Mouse (Mus musculus) urinary bladder, adult 18-20 months (tissue): ENCODE results near the gene Bcl2l12.
A peak's percentile ranks its signal among the peaks of the same experiment; 100 is the strongest.
"Not testable (repeated sequence)": the region's sequence is repeated elsewhere in the genome, so short reads cannot be mapped to it uniquely, and the experiment has no call there.

Source experiments
- DNase-seq, 2 experiments: peaks; one replicate each; pipeline ENCODE4 v3.0.0; 2022; ENCODE audit warnings: low spot score in 2 of 2, mixed read lengths in 2 of 2

Bcl2l12 gene

DNA sequence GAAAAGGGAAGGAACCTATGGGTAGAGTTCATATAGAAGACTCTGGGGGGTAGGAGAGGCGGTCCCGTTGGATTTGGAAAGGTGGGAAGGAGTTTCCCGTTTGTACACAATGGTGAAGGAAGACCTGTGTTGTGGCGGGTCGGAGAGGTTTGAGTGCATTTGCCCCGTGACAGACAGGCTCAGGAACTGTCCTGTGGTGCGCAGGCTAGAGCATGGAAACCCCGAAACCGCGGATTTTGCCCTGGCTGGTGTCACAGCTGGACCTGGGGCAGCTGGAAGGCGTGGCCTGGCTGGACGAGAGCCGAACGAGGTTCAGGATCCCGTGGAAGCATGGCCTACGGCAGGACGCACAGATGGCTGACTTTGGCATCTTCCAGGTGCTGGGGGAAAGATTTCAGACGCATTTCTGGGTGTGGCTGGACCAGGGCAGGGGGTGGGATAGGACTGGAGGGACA lies at the start of gene Bcl2l12:
TSS of gene Bcl2l12 (minus strand) at position 212 of the 455 bp plus-strand sequence.
- DNase-seq: peak in 1 of 2 experiments; percentile 37

DNA sequence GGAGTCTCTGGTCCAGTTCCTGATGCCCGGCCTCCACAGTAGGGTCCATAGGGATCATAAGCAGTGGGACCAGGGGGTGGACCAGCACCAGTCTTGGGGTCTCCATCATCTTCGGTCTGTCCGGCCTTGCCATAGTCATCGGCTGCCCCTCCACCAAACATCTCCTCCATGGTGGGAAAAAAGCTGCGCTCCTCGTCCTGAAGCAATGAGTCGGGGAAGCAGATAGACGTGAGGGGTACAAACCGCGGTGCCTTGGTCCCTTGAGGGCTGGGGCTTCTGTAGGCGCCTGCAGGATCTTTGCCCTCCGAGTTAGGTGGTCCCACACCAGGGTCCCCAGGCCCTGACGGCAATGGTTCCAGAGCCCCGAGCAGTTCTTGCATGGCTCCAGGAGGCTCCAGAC lies 49.0 kb upstream of the Bcl2l12 start:
- DNase-seq: no peak

DNA sequence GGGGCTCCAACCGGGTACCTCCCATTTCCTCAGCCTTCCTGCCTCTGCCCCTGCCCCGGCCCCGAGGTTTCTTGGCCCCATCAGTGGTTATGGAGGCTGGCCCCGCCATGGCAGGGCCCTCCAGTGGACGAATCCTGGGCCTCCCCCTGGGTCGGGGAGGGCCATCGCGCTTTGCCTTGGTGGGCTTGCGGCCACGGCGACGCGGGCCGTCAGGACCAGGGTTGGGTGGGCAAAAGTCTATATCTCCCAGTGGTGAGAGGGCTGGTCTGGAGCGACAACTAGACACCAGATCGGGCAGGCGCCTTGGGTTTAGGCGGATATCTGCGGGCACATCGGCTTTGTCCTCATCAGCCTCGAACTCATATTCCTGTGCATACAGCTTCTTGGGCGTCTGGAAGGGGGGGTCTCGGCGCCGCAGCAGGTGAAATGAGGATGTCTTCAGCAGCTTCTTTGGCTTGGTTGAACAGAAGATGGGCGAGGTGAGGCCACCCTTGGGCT lies 48.4 kb upstream of the Bcl2l12 start:
- no peak for DNase-seq

DNA sequence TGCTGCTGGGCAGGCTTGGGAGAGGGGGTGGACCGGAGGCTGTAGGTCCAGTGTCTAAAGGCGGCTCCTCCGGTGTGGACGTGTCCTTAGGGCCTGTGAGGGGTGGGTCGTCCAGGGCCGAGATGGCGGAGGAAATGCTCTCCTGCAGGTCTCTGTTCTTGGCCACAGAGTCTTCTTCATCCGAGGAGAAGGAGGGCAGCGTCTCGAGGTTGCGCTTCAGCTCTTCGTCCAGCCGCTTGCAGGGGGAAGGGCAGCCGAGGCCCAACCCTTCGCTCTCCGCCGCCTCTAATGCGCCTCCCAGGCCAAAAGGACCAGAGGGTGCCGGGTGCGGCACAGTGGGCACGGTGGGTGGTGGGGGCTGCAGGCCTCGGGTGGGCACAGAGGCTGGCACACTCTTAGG lies 47.2 kb upstream of the Bcl2l12 start:
- DNase-seq: no peak

DNA sequence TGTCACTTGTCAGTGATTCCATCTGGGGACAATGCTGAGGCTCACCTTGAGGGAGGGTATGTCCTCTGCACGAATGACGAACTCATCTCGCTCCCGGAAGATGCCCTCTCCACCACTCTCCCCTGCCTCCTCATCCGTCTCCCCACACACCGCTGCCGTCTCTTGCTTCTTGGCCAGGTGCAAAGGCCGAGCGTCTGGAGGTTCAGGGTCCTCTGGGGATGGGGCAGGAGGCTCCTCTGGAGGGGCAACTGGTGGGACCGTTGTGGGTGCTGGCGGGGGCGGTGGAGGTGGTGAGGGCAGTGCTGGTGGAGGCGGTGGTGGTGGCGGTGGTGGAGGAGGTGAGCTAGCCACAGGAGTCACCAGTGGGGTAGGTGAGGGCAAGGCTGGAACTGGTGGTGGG lies 44.8 kb upstream of the Bcl2l12 start:
- no peak for DNase-seq

DNA sequence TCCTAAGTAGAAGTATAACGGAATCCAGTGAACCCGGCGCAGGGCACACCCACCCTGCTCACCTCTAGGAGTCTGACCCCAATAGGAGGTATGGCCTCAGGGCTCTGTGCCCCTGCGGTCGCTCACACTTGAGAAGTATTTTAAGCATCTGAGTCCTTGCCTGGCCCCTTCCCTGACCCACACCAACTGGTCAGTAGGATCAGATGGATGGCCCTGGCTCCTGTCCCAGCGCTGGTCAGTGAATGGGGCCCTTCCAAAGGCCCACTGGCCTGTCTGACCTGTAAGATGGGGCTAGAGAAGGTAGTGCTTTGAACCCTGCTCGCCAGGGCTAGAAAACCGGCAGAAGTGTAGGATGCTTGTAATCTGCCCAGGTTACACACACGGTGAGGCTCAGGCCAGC lies 42.3 kb upstream of the Bcl2l12 start:
- no peak for DNase-seq

DNA sequence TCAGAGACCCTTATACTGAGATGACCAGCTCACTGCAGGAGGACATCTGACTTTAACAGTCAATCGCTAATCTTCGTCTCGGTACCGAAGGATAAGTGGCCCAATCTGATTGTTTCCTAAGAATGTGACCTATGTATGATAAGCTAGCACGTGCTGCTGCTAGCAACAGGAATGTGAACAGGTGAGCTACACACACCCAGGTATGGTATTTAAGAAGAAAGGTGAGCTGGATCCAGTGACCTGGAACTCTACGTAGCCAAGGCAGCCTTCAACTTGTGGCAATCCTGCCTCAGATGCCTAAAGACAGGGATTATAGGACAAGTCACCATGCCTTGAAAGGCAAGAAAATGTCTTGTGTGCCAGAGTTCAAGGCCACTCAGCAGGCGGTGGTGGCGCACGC lies 39.9 kb upstream of the Bcl2l12 start:
- no peak for DNase-seq

DNA sequence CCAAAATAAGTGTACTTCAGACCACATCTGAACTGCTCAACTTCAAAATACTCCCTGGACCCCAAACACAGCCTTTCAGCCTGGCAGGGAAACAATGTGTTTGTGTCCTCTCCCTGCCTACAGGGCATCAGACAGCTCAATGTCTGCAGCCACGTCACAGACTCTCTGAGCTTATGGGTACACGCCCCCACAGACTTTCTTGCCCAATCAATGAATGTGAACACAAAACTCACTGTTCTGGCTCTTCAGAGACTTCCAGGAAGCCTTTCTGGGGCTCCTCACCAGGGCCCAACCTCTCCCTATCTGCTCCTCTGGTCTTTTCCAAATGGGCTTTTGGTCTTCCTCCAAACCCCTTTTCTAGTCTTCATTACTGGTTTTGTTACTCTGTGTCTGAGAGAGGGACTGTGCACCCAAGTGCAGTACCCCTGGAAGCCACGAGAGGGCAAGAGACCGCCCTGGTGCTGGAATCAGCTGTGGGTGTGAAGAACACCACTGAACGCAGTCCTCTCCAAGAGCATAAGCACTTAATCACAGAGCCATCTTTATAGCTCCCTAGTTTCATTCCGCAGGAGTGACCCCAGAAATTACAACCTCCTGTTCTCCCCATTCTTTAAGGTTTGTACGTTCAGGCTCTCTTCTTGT lies 39.3 kb upstream of the Bcl2l12 start:
- no peak for DNase-seq

DNA sequence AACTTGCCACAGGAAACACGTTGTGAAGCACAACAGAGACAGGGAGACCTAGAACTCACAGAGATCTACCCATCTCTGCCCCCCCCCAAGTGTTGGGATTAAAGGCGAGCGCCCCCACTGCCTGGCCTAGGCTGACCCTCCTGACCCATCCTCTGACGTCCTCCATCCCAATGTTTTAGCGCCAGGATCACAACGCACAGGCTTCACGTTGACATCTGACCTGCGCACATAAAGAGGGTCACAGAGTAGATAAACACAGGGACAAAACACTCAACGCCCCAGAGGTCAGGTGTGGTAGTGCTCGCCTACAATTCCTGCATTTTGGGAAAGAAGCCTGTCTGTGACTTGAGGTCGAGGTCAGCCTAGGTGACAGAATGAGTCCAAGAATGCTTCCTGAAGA lies 38.2 kb upstream of the Bcl2l12 start:
- DNase-seq: no peak

DNA sequence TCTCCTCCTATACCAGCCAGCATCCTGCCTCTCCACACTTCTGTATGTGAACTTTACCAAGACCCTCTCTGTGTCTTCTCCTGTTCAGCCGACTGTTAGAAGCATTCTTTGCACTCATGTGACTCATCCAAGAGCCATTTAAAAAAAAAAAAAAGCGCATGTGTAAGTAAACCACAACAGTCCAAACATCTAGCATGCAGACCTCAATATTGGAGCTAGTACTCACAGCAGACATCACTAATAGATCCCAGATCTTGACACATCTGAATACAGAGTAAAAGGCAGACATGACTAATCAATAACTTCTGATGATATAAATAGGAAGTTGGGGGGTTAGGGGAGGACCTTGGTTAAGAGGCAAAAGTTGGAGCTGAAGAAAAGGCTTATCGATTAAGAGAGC lies 37.1 kb upstream of the Bcl2l12 start:
- no peak for DNase-seq

DNA sequence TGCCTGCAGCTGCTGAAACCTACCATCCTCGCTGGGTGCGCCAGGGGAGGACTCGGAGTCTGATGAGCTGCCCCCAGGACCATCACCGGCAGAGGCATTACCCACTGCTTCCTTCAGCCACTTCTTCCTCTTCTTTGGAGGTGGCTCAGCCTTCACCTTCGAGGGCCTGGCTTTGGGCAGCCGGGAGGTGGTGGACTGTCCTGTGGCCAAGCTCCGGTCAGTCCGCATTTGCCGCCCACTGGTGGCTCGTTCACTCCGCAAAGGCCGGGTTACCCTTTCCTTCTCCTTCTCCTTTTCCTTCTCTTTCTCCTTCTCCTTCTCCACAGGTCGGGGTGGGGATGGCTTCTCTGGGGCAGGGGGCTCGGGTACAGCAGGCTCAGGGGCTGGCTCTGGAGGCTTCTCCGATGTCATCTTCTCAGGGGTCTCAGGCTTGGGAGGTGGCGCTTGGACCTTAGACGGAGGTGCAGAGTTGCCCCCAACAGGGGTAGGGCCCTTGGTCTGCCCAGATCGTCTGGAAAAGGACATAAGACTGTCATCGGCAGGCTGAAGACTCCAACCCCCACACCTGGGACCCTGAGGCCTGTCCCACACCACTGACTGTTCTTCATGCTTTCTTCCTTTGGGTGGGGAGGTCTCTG lies 35.3 kb upstream of the Bcl2l12 start:
- DNase-seq: no peak

DNA sequence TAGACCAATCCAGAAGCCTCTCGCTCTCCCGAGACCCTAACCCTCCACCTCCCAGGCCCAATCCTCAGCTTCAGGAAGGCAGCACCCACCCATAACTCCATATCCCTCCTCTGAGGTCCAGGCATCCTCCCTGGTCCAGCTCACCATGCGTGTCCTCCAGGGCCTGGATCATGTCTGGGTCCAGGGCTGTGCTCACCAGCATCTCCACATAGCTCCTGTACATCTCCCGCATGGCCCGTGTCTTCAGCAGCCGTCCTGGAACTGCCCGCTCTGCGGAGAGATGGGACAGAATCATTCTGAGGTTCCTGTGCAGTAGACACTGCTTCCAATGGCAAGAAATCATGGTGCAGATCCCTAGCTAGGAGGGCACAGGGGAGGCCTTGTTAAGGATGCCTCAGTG lies 32.3 kb upstream of the Bcl2l12 start:
- DNase-seq: no peak

DNA sequence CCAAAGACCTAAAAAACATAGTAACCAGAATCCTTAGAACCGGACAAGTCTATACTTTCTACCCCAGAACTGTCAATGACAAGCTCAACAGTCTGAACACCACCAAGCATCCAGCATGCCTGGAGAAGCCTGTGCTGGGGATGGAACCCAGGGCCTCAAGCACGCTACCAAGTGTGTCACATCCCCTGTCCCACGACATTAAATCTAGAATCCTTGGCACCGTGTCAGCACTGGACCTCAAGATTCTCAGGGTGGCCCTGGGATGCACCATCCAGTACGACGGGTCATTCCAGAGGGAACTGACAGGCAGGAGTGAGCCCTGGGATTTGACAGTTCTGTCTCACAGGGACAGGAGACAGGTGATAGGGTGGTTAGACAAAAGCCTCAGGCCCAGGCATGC lies 31.5 kb upstream of the Bcl2l12 start:
- DNase-seq: no peak

DNA sequence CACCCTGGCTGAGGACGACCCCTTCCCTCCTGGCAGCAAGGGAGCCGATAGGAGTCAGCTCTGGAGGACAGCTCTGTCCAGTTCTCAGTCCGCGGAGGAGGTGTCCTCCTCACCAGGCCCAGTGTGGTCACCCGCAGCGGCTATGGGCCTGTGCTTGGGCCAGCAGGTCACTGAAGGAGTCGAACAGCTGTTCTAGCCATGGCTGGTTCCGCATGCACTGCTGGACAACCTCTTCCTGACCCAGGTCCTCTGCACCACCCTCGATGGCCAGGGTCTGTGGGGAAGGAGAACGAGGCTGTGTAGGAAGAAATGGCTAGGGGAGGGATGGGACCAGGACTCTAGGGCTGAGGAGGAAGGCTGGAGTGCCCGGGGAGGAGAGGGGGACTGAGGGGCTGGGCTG lies 29.8 kb upstream of the Bcl2l12 start:
- DNase-seq: no peak

DNA sequence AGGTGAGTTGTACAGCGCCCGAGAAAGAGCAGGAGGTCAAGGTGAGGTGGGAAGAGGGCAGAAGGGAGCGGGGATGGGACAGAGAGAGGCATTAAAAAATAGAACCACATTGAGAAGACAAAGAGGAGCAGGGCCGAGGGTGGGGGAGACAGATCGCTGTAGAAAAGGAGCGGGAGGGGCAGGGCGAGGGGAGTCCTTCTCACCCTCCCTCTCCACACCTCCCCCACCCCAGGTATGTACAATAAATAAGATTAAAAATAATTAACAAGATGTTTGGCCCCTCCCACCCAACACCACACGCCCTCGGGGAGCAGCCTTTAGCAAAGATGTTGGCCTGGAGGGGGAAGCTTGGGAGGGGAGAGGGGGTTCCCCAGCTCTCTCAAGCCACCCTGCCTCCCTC lies 29.2 kb upstream of the Bcl2l12 start:
- no peak for DNase-seq

DNA sequence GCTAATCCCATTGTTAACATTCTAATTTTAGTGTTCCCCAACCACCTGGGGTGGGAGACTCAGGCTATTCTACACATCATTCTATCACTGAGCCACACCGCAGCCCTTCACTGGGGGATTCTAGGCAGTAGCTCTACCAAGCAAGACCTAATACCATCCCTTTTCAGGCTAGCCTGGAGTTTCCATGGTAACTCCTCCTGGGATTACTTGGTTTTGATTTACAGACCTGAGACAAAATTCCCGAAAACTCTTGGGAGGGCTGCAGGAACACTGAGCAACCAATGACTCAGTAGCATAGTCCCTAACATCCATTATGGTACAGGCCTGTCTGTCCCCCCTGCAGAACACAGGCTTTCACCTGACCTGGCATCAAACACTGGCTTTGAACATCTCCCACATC lies 27.7 kb upstream of the Bcl2l12 start:
- DNase-seq: no peak

DNA sequence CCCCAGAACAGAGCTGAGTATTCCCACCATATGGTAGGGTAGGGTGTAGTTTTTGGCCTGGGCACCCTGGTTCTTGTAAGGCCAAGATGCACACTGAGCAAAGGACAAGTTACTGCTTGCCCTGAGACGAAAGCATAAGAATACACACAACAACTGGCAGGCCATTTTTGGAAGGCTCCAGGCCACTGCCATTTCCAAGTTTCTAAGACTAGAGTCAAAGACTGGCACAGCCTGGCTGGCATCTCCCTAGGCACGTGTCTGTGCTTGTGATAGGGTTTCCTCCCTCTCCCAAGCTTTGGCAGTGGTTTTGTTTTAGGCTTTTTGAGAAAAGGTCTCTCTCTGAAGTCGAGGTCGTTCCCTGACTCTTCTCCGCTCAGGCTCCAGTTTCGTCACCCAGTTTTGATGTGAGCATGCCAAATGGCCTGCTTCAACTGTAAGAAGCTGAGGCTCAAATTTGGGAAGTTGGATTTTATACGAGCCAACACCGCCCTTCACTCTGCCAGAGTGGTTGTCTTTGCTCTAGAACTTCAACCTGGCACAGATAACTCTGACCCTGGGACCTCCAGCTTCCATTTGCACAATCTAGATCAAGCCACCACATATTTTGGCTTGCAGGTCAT lies 27.2 kb upstream of the Bcl2l12 start:
- DNase-seq: no peak

DNA sequence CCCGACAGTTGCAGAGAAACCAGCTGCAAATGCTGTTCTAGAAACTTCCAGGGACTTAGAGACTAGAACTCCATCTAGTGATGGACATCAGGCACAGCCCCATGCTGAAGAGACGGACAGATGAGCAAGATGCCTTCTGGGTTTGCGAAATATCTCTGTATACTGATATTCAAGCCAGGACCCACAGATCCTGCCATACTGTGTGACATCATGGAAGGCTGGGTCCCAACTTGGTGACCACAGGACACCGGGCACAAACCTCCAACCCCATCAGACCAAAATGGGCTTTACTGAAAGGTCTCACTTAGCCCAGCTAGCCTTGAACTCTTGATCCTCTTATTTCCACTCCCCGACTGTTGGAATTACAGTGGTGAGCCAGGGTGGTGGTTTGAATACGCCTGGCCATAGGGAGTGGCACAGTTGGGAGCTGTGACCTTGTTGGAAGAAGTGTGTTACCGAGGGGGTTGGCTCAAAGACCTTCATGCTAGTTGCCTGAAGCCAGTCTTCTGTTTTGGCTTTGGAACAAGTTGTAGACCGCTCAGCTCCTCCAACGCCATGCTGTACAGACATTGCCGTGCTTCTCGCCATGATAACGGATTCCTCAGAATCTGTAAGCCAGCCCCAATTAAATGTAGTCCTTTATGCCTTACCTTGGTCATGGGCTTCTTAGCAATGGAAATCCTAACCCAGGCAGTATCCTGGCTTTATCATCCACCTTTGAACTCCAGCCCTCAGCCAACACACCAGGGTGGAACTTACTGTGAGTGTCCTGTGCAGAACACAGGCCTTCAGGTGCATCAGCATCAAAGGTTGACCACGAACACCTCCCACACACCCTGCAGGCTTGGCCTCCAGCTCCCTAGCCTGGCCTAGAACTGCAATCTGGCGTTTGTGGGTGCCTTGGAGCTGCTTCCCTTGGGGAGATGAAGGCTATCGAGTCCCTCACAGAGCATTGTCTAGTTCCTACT lies 26.1 kb upstream of the Bcl2l12 start:
- no peak for DNase-seq

DNA sequence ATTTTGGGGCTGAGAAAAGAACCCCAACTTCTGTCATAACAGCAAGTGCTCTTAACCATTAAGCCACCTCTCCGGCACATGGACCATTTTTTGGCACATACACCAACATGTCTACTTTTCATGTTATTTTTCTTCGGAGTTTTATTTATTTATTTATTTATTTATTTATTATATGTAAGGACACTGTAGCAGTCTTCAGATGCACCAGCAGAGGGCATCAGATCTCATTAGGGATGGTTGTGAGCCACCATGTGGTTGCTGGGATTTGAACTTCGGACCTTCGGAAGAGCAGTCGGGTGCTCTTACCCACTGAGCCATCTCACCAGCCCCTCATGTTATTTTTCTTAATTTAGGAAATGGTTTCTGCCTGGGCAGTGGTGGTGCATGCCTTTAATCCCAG lies 25.2 kb upstream of the Bcl2l12 start:
- DNase-seq: not testable (repeated sequence)

DNA sequence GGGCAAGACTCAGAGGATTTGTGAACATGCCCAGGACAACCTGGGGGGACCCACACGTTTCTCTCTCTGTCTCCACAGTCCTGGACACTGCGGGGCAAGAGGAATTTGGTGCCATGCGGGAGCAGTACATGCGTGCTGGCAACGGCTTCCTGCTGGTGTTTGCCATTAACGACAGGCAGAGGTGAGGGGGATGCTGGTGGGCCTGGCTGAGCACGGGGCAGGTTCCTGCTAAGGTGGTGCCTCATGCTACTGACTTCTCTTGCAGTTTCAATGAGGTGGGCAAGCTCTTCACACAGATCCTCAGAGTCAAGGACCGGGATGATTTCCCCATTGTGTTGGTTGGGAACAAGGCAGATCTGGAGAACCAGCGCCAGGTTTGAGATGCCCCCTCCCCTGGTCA lies 21.7 kb upstream of the Bcl2l12 start:
- no peak for DNase-seq

DNA sequence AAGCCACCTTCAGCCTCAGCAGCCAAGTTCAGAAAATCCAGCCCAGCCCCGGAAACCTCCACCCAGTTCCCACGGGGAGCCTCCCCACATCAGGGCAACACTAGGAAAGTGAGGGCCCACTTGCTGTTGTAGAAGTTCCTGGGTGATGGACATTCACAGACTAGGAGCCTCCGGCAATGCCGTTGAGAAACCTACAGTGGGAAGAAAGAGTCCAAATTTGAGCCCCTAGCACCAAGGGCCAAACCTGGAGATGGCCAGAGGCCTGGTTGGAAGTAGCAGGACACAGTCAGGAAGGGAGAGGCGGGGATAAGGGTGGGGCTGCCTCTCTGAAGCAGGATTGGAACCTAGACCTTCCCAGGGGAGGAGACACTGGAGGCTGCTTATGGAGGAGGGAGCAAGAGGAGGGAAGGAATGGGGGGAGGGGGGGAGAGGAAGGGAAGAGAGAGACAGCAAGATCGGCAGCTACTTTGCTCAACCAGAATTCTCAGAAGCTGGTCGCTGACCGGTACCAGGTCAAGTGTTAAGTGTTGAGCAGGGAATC lies 20.6 kb upstream of the Bcl2l12 start:
- DNase-seq: peak; percentile 29 to 59
